Mouse (Mus musculus): ENCODE measurements around the gene Rnf123. TPM values are rescaled to one million over a fixed set of nuclear protein-coding genes. Genes with fewer than 3 reads are reported as not detected.
A peak's percentile ranks its signal among the peaks of the same experiment; 100 is the strongest.

Gene Rnf123
- polyA plus RNA-seq, 1 experiment from 2014 or later, result 32.7 TPM

DNA sequence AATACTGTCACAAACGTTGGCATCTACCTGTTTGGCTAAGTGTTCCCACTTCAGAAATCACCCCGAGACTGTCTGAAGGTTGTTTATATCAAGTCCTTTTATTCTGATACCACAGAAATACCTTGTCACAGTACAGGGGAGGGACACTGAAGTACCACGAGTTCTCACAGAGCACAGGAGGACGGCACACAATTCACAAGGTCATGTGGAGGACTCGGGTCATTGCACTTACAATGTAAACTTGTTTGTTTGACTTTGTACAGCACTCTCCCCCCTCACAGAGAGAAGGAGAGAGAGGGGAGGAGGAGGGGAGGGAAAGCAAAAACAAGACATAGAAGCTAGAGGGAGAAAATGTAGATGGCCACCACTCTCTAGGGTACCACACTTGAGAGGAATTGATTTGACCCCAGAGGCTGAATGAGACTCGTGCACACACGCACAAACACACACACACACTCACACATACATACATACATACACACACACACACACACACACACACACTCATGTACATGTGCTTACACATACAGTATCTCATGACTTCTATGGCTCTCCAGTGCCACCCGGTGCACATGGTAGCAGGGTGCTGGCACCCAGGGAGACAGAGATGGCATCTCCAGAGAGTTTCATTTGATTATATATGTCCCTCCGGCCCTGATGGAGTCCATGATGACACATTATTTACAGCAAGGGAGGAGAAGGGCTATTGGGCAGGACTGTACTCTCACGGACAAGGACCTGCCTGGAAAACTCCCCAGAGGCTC lies 13.0 kb upstream of the Rnf123 start:
- Histone ChIP-seq H3K9me3 (no peaks in the 10 kb centered on the region), H3K36me3 (peaks cover 11% of the 10 kb centered on the region; the same call in 1 of the 2 replicates), H3K27me3 (replicated peaks) (no peaks in the 10 kb centered on the region), H3K4me3 (replicated peaks) (no peak overlapping the region), H3K4me1 (peaks cover 22% of the 10 kb centered on the region), H3K9ac (no peak overlapping the region), H3K27ac (peak overlapping the region; percentile 6), H3K4me2 (0 out of 2 replicates have a peak overlapping the region, but pooled peaks have one; percentile 5)
- no peak for ATAC-seq (ENCODE audit: insufficient read depth, low FRiP score, low read depth)
- WGBS, result 47% methylated on average over 10 of the region's 10 CpGs

DNA sequence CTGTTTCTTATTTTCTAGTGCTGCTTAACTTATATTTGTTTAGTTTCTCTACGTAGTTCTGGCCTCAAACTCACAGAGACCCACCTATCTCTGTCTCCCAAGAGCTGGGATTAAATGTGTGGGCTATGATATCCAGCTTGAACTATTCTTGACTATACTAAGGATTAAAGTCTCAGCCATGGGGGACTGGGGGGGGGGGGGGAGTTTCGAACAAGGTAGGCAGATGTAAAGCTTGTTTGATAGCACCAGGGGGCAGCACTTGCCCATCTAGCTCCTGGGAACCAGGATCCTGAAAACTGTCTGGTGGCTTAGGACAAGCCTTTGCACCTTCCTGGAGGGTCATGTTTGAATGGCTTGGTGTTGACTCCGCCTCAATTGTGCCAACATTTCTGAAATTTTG lies 12.4 kb upstream of the Rnf123 start:
- H3K9me3 ChIP-seq, result no peaks in the 10 kb centered on the region
- peak overlapping the region; percentile 92 for H3K4me3 ChIP-seq (replicated peaks)
- H3K4me1 ChIP-seq, result peaks cover 22% of the 10 kb centered on the region
- peak overlapping the region; percentile 97 for H3K4me2 ChIP-seq
- peaks cover 16% of the 10 kb centered on the region; the same call in 1 of the 2 replicates for H3K36me3 ChIP-seq
- no peaks in the 10 kb centered on the region for H3K27me3 ChIP-seq (replicated peaks)
- no peak for ATAC-seq (ENCODE audit: insufficient read depth, low FRiP score, low read depth)
- no peak overlapping the region for H3K9ac ChIP-seq
- H3K27ac ChIP-seq, result peak overlapping the region; percentile 89
- WGBS, result 7% methylated on average over 3 of the region's 3 CpGs

DNA sequence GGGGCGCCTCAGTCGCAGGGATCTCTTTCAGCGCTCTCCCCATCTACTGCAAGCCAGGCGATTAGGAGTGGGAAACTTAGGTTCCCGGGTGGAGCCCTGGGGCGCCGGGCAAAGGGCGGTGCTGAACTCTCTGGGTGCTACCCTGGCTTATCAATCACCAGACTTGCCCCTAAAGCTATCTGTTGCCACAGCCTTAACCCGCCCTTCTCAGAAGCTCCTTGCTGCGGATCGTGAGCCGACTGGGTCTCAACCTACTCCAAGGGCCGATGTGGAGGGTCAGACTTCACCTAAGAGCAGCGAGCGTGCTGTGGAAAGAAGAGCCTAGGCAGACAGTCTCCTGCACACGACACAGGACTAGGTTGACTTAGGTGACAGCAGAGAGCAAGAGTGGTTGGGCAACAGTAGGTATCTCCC lies 11.9 kb upstream of the Rnf123 start:
- no peaks in the 10 kb centered on the region for H3K9me3 ChIP-seq

DNA sequence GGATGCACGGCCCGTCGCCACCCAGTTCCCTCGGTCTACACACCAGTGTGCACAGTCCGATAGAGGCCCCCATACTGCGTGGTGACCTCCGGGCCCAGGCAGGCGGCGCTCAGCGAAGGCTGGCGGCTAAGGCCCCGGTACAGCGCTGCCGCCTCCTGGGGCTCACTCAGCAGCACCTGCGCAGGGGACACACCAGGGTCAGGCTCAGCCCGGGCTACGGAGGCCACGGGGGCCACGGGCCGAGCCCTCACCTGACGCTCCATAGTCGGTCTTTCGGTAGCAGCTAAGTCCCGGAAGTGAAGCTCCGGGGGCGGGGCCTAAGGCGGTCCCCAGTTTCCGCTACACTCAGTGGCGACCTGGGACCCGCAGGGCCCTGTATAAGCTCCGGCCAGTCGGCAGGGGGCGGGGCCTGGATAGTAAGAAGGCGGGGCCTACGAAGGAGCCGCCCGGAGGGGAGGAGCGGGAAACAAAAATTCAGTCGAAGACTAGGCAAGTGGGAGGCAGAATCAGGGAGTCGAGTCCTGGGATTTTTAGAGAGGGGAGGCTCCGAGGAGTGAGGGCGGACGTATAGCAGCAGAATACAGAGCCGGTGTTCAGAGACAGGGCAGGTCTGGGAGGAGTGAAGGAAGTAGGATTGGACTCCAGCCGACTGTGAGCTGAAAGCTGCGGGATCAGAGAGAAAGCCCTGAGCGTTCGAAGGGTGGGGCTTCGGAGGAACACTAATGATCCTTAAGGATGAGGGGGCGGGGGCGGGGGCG lies 11.2 kb upstream of the Rnf123 start, which contains the start of gene Apeh:
Gene Apeh, minus strand, starts transcription at position 423 of the 758 bp plus-strand sequence.
- Histone ChIP-seq H3K4me1 (peaks cover 22% of the 10 kb centered on the region), H3K9ac (peak within 1 kb of the TSS; percentile 85), H3K4me2 (peak within 1 kb of the TSS; percentile 97), H3K27me3 (replicated peaks) (no peaks in the 10 kb centered on the region), H3K9me3 (no peaks in the 10 kb centered on the region), H3K27ac (peak within 1 kb of the TSS; percentile 89), H3K4me3 (replicated peaks) (peak within 1 kb of the TSS; percentile 92), H3K36me3 (peaks cover 27% of the 10 kb centered on the region)
- under 1% methylated on average over 52 of the region's 52 CpGs for WGBS
- ATAC-seq (ENCODE audit: insufficient read depth, low FRiP score, low read depth), result peak; percentile 94

More for the DNA sequence above, 11.9 kb upstream of the Rnf123 start:
- Histone ChIP-seq H3K27me3 (replicated peaks) (no peaks in the 10 kb centered on the region), H3K4me3 (replicated peaks) (peak overlapping the region; percentile 92), H3K27ac (peak overlapping the region; percentile 89), H3K36me3 (peaks cover 21% of the 10 kb centered on the region), H3K9ac (peak overlapping the region; percentile 42; the same call in 1 of the 2 replicates), H3K4me1 (peaks cover 22% of the 10 kb centered on the region), H3K4me2 (peak overlapping the region; percentile 97)
- ATAC-seq (ENCODE audit: insufficient read depth, low FRiP score, low read depth), result peak; percentile 81
- 1% methylated on average over 16 of the region's 16 CpGs for WGBS

DNA sequence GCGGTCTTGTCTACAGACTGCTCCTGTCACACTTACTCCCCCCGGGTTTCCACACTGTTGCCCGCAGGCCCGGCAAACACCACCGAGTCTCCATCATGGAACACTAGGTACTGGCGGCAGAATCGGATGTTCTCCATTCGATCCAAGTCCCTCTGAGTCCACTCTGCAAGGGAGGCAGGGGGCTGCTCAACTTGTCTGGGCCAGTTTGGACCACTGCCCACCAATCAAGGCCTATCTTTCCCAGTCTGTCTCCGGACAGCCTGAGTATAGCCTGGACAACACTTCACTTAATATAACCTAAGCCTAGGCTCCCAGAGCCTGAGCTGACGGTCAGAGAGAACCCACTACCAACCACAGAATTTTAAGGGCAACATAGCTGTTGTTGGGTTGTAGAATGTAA lies 10.4 kb upstream of the Rnf123 start:
- Histone ChIP-seq H3K27me3 (replicated peaks) (no peaks in the 10 kb centered on the region), H3K9me3 (no peaks in the 10 kb centered on the region), H3K4me2 (peak overlapping the region; percentile 97), H3K27ac (peak overlapping the region; percentile 89), H3K36me3 (peaks cover 33% of the 10 kb centered on the region), H3K4me1 (peaks cover 22% of the 10 kb centered on the region), H3K9ac (peak overlapping the region; percentile 85), H3K4me3 (replicated peaks) (peak overlapping the region; percentile 92)
- no peak for ATAC-seq (ENCODE audit: insufficient read depth, low FRiP score, low read depth)
- WGBS, result 66% methylated on average over 10 of the region's 10 CpGs

DNA sequence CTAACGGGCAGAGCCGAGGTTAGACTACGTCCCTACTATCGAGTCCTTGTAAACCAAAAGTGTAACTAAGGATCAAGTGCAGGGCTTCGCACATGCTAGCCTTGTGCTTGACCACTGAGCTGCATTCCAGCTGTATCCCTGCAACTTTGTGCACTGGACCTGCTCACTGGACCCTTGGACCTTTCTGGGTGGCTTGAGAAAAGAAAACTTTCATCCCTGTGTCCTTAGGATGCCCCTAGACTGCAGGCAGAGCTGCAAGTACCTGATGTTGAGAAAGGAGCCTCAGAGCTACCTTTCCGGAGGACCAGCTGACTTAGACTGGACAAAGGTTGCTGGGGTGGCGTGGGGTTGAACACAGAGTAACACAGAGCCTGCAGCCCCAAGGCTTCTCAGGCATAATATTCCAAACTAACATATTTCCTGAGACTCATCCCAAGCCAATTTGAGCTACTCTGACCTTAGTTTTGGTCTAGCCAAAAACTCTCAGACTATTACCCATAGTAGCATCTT lies 7.5 kb upstream of the Rnf123 start:
- Histone ChIP-seq H3K4me3 (replicated peaks) (no peak overlapping the region), H3K27me3 (replicated peaks) (no peaks in the 10 kb centered on the region), H3K4me1 (peaks cover 12% of the 10 kb centered on the region), H3K36me3 (peaks cover 59% of the 10 kb centered on the region), H3K27ac (no peak overlapping the region), H3K9me3 (no peaks in the 10 kb centered on the region), H3K4me2 (no peak overlapping the region), H3K9ac (no peak overlapping the region)
- no peak for ATAC-seq (ENCODE audit: insufficient read depth, low FRiP score, low read depth)
- WGBS, result 94% methylated on average over 7 of the region's 7 CpGs

DNA sequence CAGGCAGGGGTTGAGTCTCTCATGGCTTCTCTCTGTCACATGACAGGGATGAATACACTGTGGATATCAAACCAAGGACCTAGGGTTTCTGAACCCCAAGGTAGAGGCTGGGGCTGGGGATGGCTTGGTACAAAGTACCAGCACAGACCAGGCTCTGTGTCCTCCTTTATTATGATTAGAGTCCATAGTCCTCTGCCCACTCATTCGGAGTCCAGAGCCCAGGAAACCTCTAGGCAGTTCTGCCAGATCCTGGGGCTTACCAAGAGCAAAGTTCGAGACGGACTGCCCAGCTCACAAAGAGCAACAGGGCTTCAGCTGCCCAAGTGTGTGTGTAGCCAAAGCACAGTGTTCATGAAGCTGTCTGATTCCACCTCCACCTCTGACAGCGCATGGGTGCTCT lies 2.1 kb upstream of the Rnf123 start:
- WGBS, result 92% methylated on average over 4 of the region's 4 CpGs
- no peak for ATAC-seq (ENCODE audit: insufficient read depth, low FRiP score, low read depth)

DNA sequence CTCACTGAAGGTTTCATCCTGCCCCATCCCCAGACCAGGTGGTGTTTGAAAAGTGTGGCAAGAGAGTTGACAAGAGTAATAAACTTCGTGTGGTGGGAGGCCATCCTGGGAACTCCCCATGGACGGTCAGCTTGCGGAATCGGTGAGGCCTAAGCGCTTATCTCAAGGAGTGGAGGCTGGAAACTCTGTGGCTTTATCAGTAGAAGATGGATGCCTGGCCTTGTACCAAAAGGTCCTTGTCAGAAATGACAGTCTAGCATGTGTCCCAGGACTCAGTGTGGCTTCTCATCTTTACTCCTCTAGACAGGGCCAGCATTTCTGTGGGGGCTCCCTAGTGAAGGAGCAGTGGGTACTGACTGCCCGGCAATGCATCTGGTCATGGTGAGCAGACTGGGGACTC lies 415 bp upstream of the Rnf123 start:
- ATAC-seq (ENCODE audit: insufficient read depth, low FRiP score, low read depth), result no peak
- 72% methylated on average over 6 of the region's 6 CpGs for WGBS
- Histone ChIP-seq H3K27ac (no peak overlapping the region), H3K36me3 (peaks cover 36% of the 10 kb centered on the region), H3K4me3 (replicated peaks) (no peak overlapping the region), H3K4me2 (no peak overlapping the region), H3K27me3 (replicated peaks) (peaks cover 19% of the 10 kb centered on the region), H3K9me3 (no peaks in the 10 kb centered on the region), H3K9ac (no peak overlapping the region), H3K4me1 (peaks cover 18% of the 10 kb centered on the region)

More for the DNA sequence above, 2.1 kb upstream of the Rnf123 start:
- no peak overlapping the region for H3K9ac ChIP-seq
- H3K4me1 ChIP-seq, result 0 out of 2 replicates have a peak, but pooled peaks cover 12% of the 10 kb centered on the region
- H3K4me2 ChIP-seq, result no peak overlapping the region
- H3K36me3 ChIP-seq, result peaks cover 50% of the 10 kb centered on the region
- H3K27ac ChIP-seq, result no peak overlapping the region
- H3K27me3 ChIP-seq (replicated peaks), result peaks cover 19% of the 10 kb centered on the region
- no peaks in the 10 kb centered on the region for H3K9me3 ChIP-seq
- no peak overlapping the region for H3K4me3 ChIP-seq (replicated peaks)

DNA sequence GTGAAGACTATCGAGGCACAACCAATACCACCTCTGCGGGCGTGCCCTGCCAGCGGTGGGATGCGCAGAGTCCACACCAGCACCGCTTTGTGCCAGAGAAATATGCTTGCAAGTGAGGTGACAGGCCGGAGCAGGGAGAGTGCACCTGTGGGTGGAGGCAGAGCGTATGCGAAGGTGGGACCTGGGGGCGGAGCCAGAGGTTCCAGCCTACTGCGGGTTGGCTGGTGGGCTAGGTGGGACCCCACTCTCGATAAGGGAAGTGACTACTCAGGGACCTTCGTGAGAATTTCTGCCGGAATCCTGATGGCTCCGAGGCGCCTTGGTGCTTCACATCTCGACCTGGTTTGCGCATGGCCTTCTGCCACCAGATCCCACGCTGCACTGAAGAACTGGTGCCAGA lies 597 bp downstream of the Rnf123 start:
- H3K9ac ChIP-seq, result 0 out of 2 replicates have a peak overlapping the region, but pooled peaks have one; percentile 16
- H3K4me2 ChIP-seq, result peak overlapping the region; percentile 48
- no peak overlapping the region for H3K27ac ChIP-seq
- no peaks in the 10 kb centered on the region for H3K9me3 ChIP-seq
- H3K27me3 ChIP-seq (replicated peaks), result peaks cover 19% of the 10 kb centered on the region
- WGBS, result 5% methylated on average over 19 of the region's 19 CpGs
- H3K36me3 ChIP-seq, result peaks cover 26% of the 10 kb centered on the region
- H3K4me3 ChIP-seq (replicated peaks), result peak overlapping the region; percentile 18; the same call in 1 of the 2 replicates
- ATAC-seq (ENCODE audit: insufficient read depth, low FRiP score, low read depth), result no peak
- peaks cover 27% of the 10 kb centered on the region for H3K4me1 ChIP-seq

DNA sequence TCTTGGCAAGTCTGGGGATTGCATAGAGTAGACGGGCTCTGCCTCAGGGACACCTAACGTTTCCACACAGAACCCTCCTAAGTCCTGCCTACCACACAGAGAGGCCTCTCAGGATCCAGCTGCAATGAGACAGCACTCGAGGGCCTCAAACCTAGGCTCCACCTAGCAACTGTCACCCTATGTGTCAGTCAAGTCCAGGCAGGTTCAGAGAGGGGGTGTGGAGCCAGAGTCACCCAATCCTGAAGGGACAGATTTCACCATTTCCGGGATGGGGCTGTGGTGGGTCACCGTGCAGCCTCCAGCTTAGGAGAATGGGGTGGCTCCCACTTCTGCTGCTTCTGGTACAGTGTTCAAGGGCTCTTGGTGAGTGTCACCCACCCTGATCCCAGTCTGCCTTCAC lies 3.0 kb downstream of the Rnf123 start, which contains the start of gene Mst1:
Gene Mst1, plus strand, starts transcription at position 269 of the 400 bp plus-strand sequence.
- H3K27ac ChIP-seq, result peak within 1 kb of the TSS; percentile 58
- no peaks in the 10 kb centered on the region for H3K9me3 ChIP-seq
- 70% methylated on average over 5 of the region's 5 CpGs for WGBS
- H3K36me3 ChIP-seq, result peaks cover 6% of the 10 kb centered on the region
- H3K4me2 ChIP-seq, result peak within 1 kb of the TSS; percentile 91
- H3K9ac ChIP-seq, result peak within 1 kb of the TSS; percentile 98
- H3K4me3 ChIP-seq (replicated peaks), result peak within 1 kb of the TSS; percentile 95
- ATAC-seq (ENCODE audit: insufficient read depth, low FRiP score, low read depth), result peak; percentile 77
- H3K4me1 ChIP-seq, result peaks cover 27% of the 10 kb centered on the region
- peaks cover 19% of the 10 kb centered on the region for H3K27me3 ChIP-seq (replicated peaks)

DNA sequence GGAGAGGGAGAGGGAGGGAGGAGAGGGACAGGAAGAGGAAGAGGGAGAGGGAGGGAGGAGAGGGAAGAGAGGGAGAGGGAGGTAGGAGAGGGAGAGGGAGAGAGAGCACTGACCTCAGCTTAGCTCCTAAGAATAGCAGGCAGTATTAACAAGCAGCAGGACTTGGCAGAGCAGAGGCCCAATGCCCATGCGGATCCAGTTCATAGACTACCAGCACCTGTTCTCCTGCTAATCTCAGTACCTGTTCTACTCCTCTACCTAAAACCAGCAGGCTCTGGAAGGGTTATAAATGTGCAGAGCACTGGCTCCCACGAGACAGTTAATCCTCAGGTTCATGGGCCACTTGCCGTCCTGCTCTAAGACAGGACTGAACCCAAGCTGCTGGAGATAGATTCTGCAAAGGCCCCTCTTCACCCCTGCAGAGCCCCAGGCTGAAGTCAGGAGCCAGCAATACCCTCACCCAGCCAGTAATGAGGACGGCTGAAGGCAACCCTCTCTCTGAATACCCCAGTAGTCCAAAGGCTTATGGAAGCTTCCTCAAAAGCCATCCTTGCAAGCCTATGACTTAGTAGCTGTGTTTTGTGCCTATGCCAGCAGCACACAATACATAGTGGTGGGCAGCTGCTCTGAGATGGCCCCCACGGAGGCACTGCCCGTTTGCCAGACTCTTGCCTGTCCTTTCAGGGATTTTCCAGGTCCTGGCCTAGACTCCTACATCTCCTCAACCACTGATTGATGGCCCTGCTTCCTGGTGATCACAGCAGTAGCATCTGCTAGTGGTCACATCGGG lies 9.8 kb downstream of the Rnf123 start:
- H3K4me2 ChIP-seq, result no peak overlapping the region
- no peaks in the 10 kb centered on the region for H3K9me3 ChIP-seq
- no peak overlapping the region for H3K27ac ChIP-seq
- no peak overlapping the region for H3K9ac ChIP-seq
- peaks cover 13% of the 10 kb centered on the region; the same call in 1 of the 2 replicates for H3K36me3 ChIP-seq
- WGBS, result 61% methylated on average over 7 of the region's 7 CpGs
- no peak for ATAC-seq (ENCODE audit: insufficient read depth, low FRiP score, low read depth)
- H3K27me3 ChIP-seq (replicated peaks), result no peaks in the 10 kb centered on the region
- peaks cover 6% of the 10 kb centered on the region; the same call in 1 of the 2 replicates for H3K4me1 ChIP-seq
- H3K4me3 ChIP-seq (replicated peaks), result no peak overlapping the region
